Mouse (Mus musculus): ENCODE measurements around the gene Gabarap. TPM values are rescaled to one million over a fixed set of nuclear protein-coding genes. Genes with fewer than 3 reads are reported as not detected.
A peak's percentile ranks its signal among the peaks of the same experiment; 100 is the strongest.
"Not testable (repeated sequence)": the region's sequence is repeated elsewhere in the genome, so short reads cannot be mapped to it uniquely, and the experiment has no call there.

The Gabarap gene
- total RNA-seq, 2 experiments from 2014 or later, result 194 to 232 TPM

DNA sequence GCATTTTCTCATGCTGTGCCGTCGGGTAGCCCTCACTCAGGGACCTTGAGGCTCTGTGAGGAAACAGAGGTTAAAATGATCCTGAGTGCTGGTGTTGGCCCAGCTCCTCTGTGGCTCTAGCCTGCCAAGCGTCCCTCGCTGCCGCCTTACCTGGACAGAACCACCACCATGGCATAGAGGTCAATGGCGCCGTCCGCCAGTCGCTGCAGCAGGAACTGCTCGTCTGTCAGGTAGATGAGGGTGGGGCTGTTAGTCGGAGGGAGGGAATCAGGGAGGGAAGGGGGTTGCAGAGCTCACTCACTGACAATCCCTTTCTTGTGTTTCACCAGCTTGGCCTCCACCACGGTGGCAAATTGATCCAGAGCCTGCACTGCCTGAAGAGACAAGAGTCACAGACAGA lies 19.6 kb downstream of the Gabarap start:
- TF ChIP-seq CTCF (IDR thresholded peaks at IDR 0.05), result no peak
- Histone ChIP-seq H3K4me3 (no peak overlapping the region), H3K27ac (no peak overlapping the region)
- DNase-seq, result no peak
- intact Hi-C loops (cut with DNase I), result no loop called here

GRCm38 (mm10) chr11:70010961-70011360 lies 20.0 kb downstream of the Gabarap start:
- Histone ChIP-seq H3K27ac (no peak overlapping the region), H3K4me3 (no peak overlapping the region)
- TF ChIP-seq CTCF (IDR thresholded peaks at IDR 0.05), result no peak
- no peak for DNase-seq
- intact Hi-C loops (cut with DNase I), result no loop called here

DNA sequence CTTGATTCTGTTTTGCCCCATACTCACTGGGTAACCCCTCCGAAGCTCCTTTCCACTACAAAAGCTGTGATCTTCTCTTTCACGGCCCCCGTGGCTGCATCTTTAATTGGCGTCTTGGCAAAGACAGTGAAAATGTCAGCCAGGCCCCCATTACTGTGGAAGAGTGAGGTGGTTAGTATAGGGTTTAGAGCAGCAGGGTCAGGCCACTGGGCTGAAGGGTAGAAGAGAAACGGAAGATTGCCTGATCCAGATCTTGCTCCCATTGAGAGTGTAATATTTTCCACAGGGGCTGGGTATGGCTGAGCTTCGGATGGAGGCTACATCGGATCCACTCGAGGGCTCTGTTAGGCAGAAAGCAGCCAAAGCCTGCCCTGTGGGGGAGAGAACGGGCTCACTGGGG lies 22.0 kb downstream of the Gabarap start:
- no peak for DNase-seq
- TF ChIP-seq CTCF (IDR thresholded peaks at IDR 0.05), result no peak
- intact Hi-C loops (cut with DNase I), result no loop called here

DNA sequence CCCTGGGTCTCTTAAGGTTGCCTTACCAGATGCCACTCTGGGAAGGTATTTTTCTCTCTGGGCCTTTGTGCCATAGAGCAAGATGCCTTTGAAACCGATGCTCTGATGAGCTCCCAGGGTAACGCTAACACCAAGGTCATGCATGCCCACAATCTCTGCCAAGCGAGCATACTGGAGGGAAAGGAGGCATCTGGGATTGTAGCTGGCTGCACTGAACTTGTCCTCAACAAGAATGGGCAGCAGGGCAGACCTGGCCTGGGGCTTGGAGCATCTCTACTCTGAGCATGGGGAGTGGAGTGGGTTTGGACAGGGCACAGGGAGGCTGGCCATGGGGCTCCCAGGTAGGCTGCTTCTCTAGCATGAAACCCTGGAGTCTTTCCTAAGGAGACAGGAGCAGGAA lies 22.5 kb downstream of the Gabarap start:
- H3K27ac ChIP-seq, result no peak overlapping the region
- no peak for TF ChIP-seq CTCF (IDR thresholded peaks at IDR 0.05)
- intact Hi-C loops (cut with DNase I), result no loop called here
- DNase-seq, result no peak
- H3K4me3 ChIP-seq, result no peak overlapping the region

More for the DNA sequence above, 22.0 kb downstream of the Gabarap start:
- Histone ChIP-seq H3K4me3 (no peak overlapping the region), H3K27ac (no peak overlapping the region)

- Histone ChIP-seq H3K4me3 (peak overlapping the region; percentile 91), H3K27ac (peak overlapping the region; percentile 95)
- no peak for DNase-seq
- intact Hi-C loops (cut with DNase I), result no loop called here
- TF ChIP-seq CTCF (IDR thresholded peaks at IDR 0.05), result no peak
These were observed 23.1 kb downstream of the Gabarap start for GRCm38 (mm10) chr11:70014051-70014450.

DNA sequence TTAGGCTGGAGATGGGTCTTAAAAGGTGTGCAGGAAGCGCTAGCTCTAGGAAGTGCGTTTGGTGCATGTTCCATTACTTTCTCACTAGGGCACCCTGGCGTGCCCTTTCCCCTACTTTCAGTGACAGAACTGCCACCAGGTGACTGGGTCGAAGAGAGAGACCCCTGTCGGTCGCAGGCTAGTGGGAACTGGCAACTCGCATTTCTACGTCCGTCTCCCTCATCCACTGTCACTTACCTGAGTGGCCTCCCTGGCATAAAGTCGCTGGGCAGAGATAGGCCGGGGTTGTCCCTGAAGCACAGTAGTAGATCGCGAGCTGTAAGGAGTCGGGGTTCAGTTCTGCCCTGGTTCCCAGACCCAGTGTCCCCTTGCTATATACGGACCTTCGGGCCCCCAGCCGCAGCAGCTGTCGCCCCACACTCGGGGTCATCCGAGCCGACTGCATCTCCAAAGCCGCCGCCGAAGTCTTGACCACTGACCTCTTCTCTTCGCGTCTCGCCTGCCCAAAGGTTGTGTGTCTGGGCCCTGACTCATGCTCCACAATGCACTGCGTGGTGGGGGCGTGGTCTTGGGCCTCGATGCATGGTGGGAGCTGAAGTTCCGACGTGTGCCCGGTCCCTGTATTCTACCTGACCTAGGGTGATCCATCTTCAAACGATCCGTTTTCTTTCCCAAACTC lies 24.1 kb downstream of the Gabarap start, which contains the start of gene Acadvl:
Gene Acadvl (minus strand): TSS at position 532 of the 679 bp plus-strand sequence.
- Histone ChIP-seq H3K4me3 (peak within 1 kb of the TSS; percentile 91), H3K27ac (peak within 1 kb of the TSS; percentile 95)
- TF ChIP-seq CTCF (IDR thresholded peaks at IDR 0.05), result peak; percentile 49
- intact Hi-C loops (cut with DNase I), result no loop called here
- DNase-seq, result peak; percentile 95

GRCm38 (mm10) chr11:70015677-70016076 lies 24.7 kb downstream of the Gabarap start:
- Histone ChIP-seq H3K27ac (peak overlapping the region; percentile 95), H3K4me3 (peak overlapping the region; percentile 91)
- no peak for DNase-seq
- TF ChIP-seq CTCF (IDR thresholded peaks at IDR 0.05), result no peak
- intact Hi-C loops (cut with DNase I), result no loop called here

GRCm38 (mm10) chr11:70016177-70016576 lies 25.2 kb downstream of the Gabarap start:
- H3K27ac ChIP-seq; H3K4me3 ChIP-seq; intact Hi-C loops (cut with DNase I); DNase-seq: not testable (repeated sequence)

DNA sequence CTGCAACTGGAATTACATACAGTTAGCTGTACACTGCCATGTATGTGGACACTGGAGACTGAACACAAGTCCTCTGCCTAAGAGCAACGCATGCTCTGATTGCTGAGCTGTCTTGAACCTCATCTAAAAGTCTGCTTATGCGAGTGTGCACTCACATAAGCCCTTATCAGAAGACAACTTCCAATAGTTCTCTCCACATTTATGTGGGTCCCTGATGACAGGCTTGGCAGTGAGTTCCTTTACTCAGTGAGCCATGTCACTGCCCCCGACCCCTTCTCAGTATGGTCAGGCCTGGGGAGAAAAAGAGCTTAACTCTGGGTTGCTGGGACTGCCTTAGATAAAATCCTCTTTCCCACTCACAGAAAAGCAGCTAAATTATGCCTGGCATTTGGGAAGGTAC lies 25.7 kb downstream of the Gabarap start, which contains the start of gene Dlg4:
Gene Dlg4 (plus strand): TSS at position 274 of the 400 bp plus-strand sequence.
- Histone ChIP-seq H3K27ac (peak within 1 kb of the TSS; percentile 79), H3K4me3 (peak within 1 kb of the TSS; percentile 69)
- no peak for TF ChIP-seq CTCF (IDR thresholded peaks at IDR 0.05)
- DNase-seq, result no peak
- intact Hi-C loops (cut with DNase I), result no loop called here

DNA sequence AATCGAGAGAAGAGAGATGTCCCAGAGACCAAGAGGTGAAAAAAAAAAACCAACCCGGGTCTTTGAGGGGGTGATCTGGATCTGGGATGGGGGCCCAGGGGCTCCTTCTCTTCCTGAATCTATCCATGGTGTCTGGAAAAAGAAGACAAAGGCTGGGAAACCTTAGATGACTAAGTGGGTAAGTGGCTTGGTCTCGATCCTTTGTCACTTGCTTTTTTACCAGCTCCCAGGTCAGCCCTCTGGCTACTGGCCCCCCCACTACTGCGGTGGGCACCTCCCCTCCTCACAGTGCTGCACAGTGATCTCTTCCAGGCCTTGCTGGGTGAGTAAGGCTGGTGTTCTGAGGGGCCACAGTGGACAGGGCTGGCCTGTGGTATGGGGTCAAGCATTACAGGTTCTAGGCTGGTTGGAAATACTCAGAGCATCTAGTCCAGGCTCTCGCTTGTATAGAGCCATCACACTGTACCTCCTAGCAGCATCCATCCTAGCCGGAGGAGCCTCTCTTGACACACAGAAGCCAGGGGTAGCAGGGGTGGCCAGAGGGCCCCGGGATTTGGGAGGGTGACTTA lies 26.3 kb downstream of the Gabarap start:
- H3K4me3 ChIP-seq, result no peak overlapping the region
- H3K27ac ChIP-seq, result peak overlapping the region; percentile 79

GRCm38 (mm10) chr11:70018131-70018990 lies 27.4 kb downstream of the Gabarap start:
- peak overlapping the region; percentile 69 for H3K4me3 ChIP-seq
- TF ChIP-seq CTCF (IDR thresholded peaks at IDR 0.05), result no peak
- intact Hi-C loops (cut with DNase I), result no loop called here
- DNase-seq, result peak; percentile 59
- peak overlapping the region; percentile 79 for H3K27ac ChIP-seq

More for the DNA sequence above, 26.3 kb downstream of the Gabarap start:
- intact Hi-C loops (cut with DNase I), result no loop called here
- no peak for TF ChIP-seq CTCF (IDR thresholded peaks at IDR 0.05)
- DNase-seq, result no peak

DNA sequence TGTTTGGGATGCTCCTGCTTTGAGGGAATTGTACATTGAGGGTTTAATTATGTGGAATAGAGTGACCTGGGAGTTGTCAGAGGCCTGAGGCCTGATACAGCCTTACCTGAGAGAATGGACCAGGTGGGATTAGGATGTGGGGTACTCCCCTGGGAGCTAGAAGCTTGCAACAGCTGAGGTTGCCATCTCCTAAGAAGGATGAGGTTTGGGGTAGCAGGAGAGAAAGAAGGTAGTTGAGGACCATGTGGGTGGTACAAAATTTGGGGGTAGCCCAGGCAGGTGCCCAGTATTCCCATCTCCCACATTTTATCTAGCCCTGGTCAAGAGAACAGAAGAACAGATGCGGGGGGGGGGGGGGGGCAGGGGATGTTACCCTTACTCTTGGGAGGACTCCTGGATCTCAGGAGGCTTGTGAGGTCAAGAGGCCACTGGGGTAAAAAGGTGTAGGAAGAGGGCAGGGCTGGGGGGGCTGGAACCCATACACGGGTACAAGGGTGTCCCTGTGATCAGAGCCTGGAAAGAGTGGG lies 28.6 kb downstream of the Gabarap start:
- no peak for DNase-seq
- no peak for TF ChIP-seq CTCF (IDR thresholded peaks at IDR 0.05)
- H3K4me3 ChIP-seq, result peak overlapping the region; percentile 69
- intact Hi-C loops (cut with DNase I), result no loop called here
- peak overlapping the region; percentile 79 for H3K27ac ChIP-seq
